Mouse (Mus musculus): ENCODE measurements at regions not wholly inside any gene's neighbourhood (a gene's known extent, or its start where the extent isn't known, plus 50 kb on each side); places are given as distances from the start of the nearest gene placed in this dataset.

DNA sequence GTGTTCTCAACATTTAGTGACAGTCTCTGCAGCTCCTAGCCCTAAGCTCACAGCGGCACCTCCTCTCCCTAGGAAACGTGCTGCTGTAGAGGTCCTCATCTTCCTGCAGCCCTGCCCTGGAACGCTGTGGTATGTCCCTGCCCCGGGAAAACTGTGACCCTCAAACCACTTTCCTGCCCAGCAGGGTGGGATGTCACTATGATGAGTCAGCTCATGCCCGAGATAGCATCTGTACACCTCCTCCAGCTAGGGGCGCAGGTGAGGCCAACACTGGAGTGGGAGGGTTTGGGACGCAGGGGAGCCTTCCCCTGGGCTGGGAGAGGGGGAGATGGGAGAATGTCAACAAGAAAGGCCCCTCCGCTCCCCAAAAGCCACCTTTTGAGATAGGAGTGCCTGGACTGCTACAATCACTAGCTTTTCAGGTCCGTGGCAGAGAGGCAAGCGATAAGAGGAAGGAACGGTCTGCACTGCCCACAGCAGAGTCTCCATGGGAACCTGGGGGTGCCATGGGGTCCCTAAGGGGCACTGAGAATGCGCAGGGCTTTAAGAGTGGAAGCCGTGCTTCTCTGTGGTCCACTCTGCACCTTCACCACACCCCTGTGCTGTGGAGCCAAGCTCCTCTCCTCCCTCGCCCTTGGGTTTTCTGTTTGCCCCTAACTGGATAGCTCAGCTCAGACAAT, 80.5 kb upstream of the Hand1 start:
- 0 out of 2 replicates have a peak, but pooled peaks have one; percentile 6 for ATAC-seq (replicated peaks; ENCODE audit: low FRiP score, poor library complexity, severe bottlenecking)

DNA sequence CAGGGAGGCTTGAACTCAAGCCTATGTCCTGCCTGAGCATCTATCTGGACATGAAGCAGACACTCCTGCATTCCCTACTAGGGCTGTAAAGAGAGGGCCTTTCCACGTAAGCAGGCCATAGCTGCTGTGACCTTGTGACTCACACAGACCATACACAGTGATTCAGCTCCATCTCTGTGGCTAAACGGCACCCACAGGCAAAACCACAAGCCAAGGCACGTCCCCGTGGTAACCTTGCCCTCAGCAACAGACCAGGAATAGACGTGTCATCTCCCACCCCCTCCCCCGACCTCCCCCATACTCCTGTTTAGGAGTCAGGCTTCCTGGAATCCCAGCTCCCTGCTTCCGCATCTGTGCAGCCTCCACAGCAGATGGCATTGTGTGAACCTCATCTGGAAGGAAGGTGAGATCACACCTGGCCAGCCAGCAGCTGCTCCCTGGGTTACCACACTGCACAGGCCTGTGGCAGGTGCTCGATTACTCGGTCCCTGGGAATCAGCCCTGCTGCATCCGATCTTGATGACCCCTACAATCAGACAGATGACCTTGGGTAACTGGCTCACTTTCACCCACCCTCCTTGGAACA, 79.2 kb upstream of the Hand1 start:
- no peak for ATAC-seq (replicated peaks; ENCODE audit: low FRiP score, poor library complexity, severe bottlenecking)

DNA sequence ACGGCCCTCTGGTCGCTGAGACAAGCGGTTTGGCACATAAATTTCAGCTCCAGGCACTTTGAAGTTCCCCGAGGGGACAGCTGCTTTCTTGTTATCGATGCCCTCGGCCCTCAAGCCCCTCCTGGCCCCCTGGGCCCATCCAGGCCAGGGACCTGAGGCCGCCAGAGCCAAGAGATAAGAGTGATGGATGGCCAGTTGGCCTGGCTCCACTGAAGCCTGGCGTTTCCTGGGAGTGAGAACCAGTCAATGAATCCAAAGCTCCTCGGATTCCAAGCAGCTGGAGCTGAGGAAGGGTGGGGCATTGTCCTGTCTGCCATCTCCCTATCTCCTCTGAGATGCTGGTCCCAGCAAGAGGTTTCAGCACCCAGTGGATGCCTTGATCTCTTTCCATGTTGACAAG, 71.6 kb upstream of the Hand1 start:
- ATAC-seq (replicated peaks; ENCODE audit: low FRiP score, poor library complexity, severe bottlenecking) = no peak

DNA sequence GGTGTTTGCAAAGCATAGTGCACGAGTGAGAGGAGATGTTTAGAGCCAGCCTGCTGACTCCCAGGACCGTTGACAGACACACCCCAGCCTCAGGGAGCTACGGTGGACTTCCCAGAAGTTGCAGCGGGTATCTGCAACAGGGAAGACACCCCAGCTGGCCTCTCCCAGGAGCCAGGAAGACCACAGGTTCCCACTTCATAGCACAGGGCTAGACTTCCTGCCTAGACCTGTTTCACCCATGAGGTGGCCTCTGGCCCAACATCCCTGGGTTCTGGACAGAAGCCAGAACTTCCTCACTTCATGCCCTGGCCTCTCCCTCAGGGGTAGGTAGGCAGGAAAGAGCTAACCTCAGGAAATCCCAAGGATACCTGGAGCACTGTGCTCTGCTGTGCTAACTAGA, 66.7 kb upstream of the Hand1 start:
- no peak for ATAC-seq (replicated peaks; ENCODE audit: low FRiP score, poor library complexity, severe bottlenecking)

DNA sequence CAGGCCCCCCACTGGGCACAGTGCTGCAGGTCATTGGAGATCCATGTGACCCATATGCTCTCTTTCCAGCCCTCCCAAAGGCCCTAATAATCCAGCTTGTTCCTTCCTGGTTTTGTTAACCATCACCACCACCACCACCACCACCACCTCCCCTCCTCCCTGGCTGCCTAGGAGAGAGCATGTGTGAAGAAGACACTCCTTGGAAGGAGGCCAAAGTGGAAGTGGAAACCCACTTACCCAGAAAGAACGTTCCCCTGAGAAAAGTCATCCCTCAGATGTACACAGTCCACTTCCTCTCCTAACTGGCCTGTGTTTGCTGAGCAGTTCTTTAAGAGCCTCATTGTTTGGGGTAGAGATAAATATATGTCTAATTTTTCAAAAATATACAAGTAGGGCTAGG, 62.9 kb upstream of the Hand1 start:
- ATAC-seq (replicated peaks; ENCODE audit: low FRiP score, poor library complexity, severe bottlenecking) = no peak

DNA sequence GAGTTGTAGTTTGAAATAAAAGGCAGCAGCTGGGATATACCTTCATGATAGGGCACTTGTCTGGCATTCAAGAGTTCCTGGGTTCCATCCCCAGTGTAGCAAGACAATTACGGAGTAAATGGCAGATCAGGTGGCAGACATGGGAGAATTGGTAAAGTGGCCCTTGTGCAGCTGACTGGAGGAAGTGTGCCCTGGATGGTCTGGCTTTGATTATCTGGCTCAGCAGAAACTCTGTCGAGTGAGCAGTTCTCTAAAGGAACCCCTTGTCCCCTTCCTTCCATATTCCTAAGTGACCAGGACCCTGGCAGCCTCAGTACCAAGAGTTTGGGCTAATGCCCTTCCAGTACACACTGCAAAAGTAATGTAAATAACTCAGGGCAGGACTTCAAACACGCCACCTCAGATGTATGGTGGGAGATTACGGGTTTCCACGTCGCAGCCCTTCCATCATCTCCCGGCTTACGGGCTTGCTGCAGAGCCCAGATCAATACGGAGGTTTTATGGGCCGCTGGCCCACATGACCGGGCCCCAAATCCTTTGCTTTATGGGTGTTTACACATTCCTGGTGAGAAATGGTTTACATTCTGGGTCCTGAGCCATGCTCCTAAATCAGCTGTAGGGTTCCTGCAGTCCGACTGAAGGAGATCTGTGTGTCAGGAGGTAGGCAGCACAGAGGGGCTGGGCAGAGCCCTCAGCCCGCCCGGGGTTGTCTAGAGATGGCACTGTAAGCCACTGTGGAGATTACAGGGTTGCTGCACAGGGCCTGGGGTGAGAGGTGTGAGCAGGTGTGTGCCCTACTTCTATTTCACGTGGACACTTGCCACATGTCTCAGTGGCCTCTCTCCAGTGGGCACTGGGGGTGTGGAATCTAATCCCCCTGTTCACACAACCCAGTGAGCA, 50.4 kb upstream of the Hand1 start:
- no peak for ATAC-seq (replicated peaks; ENCODE audit: low FRiP score, poor library complexity, severe bottlenecking)
